Mouse (Mus musculus): Measurements from ENCODE around the gene Syn2.

- TF ChIP-seq CTCF (IDR thresholded peaks at IDR 0.05; ENCODE audit: low read depth, low read length), result no peak
- no peak for TF ChIP-seq POLR2AphosphoS5 (IDR thresholded peaks at IDR 0.05; ENCODE audit: insufficient replicate concordance, low read depth, low read length)
Observed at GRCm38 (mm10) chr6:115266791-115267190, 132.1 kb downstream of the Syn2 start.

Measured in G1E (cell line).